Mouse (Mus musculus) megakaryocyte progenitor cell, adult 5-6 weeks (primary cell): ENCODE measurements around the gene Apol6. TPM values are rescaled to one million over a fixed set of nuclear protein-coding genes. Genes with fewer than 3 reads are reported as not detected.

Source experiments
- ATAC-seq: replicated peaks from 2 replicates; pipeline ENCODE4 v1.8.0; 2016; ENCODE audit warnings: mild to moderate bottlenecking, moderate TSS enrichment, inconsistent platforms; ENCODE audit not compliant: poor library complexity
- total RNA-seq, 2 experiments: library from RNA; stranded (forward) in 1 of 2; stranded (reverse) in 1 of 2; fragments of 157-497, 149-512 nt in 1 of 2; fragments of 200-1000 nt in 1 of 2; gene quantifications; 2 replicates each; pipeline versions ENCODE4 v1.2.3 to v1.2.4; 2015 to 2017

Apol6 gene
- total RNA-seq (2015) (not detected in 2 replicates), total RNA-seq (2017) (not detected in 2 replicates)

GRCm38 (mm10) chr15:77044597-77045320 is at the start of gene Apol6:
Gene Apol6, plus strand, starts transcription at chr15:77044729.
- ATAC-seq = no peak

GRCm38 (mm10) chr15:76998048-76998447 is 46.5 kb upstream of the Apol6 start:
- ATAC-seq = no peak

- no peak for ATAC-seq
These were observed 45.5 kb upstream of the Apol6 start for GRCm38 (mm10) chr15:76998878-76999588.

GRCm38 (mm10) chr15:77003173-77003867 is 41.2 kb upstream of the Apol6 start:
- ATAC-seq = no peak

GRCm38 (mm10) chr15:77003868-77004215 is 40.7 kb upstream of the Apol6 start:
- ATAC-seq = peak; percentile 37; the same call in 1 of the 2 replicates

- no peak for ATAC-seq
These were observed 35.7 kb upstream of the Apol6 start for GRCm38 (mm10) chr15:77008851-77009250.

GRCm38 (mm10) chr15:77013753-77014241 is 30.7 kb upstream of the Apol6 start:
- ATAC-seq = no peak

GRCm38 (mm10) chr15:77014431-77014830 is 30.1 kb upstream of the Apol6 start:
- ATAC-seq = no peak

- ATAC-seq = no peak
These were observed 29.5 kb upstream of the Apol6 start for GRCm38 (mm10) chr15:77014985-77015384.

GRCm38 (mm10) chr15:77016509-77016908 is 28.0 kb upstream of the Apol6 start:
- ATAC-seq = no peak

GRCm38 (mm10) chr15:77017897-77018296 is 26.6 kb upstream of the Apol6 start:
- no peak for ATAC-seq

- ATAC-seq = no peak
These were observed 25.7 kb upstream of the Apol6 start for GRCm38 (mm10) chr15:77018740-77019340.

- no peak for ATAC-seq
These were observed 25.0 kb upstream of the Apol6 start for GRCm38 (mm10) chr15:77019533-77019932.

- ATAC-seq = no peak
These were observed 24.4 kb upstream of the Apol6 start for GRCm38 (mm10) chr15:77020136-77020535.

- ATAC-seq = no peak
These were observed 23.5 kb upstream of the Apol6 start for GRCm38 (mm10) chr15:77021056-77021455.

GRCm38 (mm10) chr15:77021851-77022250 is 22.7 kb upstream of the Apol6 start:
- no peak for ATAC-seq

- no peak for ATAC-seq
These were observed 22.1 kb upstream of the Apol6 start for GRCm38 (mm10) chr15:77022401-77022957.

GRCm38 (mm10) chr15:77025884-77026583 is 18.5 kb upstream of the Apol6 start:
- ATAC-seq = no peak

GRCm38 (mm10) chr15:77027117-77027516 is 17.4 kb upstream of the Apol6 start:
- ATAC-seq = no peak

- ATAC-seq = no peak
These were observed 16.9 kb upstream of the Apol6 start for GRCm38 (mm10) chr15:77027675-77028074.
